Mouse (Mus musculus) limb, embryonic 14.5 days (tissue): ENCODE results near the gene Hsd17b14. TPM values are rescaled to one million over a fixed set of nuclear protein-coding genes. Genes with fewer than 3 reads are reported as not detected.
A peak's percentile ranks its signal among the peaks of the same experiment; 100 is the strongest.

Experiments
- ATAC-seq: fragments of 200-750 bp; cut with Nextera tagmentation; 2 replicates; pipeline ENCODE4 v1.8.0; 2017; ENCODE audit warnings: low read depth, moderate number of reproducible peaks, moderate TSS enrichment; ENCODE audit not compliant: low FRiP score
- DNase-seq: peaks from one replicate; pipeline ENCODE4 v3.0.0-alpha.2; 2015; ENCODE audit warnings: low spot score
- H3K27ac ChIP-seq: fragments of 300-500 bp; sonication (generic); replicated peaks from 2 replicates; pipeline ENCODE4 v1.5.1; 2014; ENCODE audit warnings: low read depth, mild to moderate bottlenecking, low read length, moderate library complexity, mixed read lengths
- H3K27me3 ChIP-seq: fragments of 300-500 bp; sonication (generic); 2 replicates; pipeline ENCODE4 v1.6.1; 2014; ENCODE audit warnings: low read length, mixed read lengths; ENCODE audit not compliant: control insufficient read depth, insufficient read depth
- H3K36me3 ChIP-seq: fragments of 300-500 bp; sonication (generic); 2 replicates; pipeline ENCODE4 v1.6.1; 2014; ENCODE audit warnings: mild to moderate bottlenecking, low read length, moderate library complexity, mixed read lengths; ENCODE audit not compliant: control insufficient read depth, insufficient read depth
- H3K4me1 ChIP-seq: fragments of 300-500 bp; sonication (generic); 2 replicates; pipeline ENCODE4 v1.6.1; 2014; ENCODE audit warnings: antibody characterized with exemption, low read length, mixed read lengths; ENCODE audit not compliant: control insufficient read depth, insufficient read depth
- H3K4me2 ChIP-seq: fragments of 300-500 bp; sonication (generic); replicated peaks from 2 replicates; pipeline ENCODE4 v1.6.1; 2014; ENCODE audit warnings: low read depth, mild to moderate bottlenecking, low read length, moderate library complexity; ENCODE audit not compliant: severe bottlenecking
- H3K4me3 ChIP-seq: fragments of 300-500 bp; sonication (generic); replicated peaks from 2 replicates; pipeline ENCODE4 v1.5.1; 2014; ENCODE audit warnings: low read length
- H3K9ac ChIP-seq: fragments of 300-500 bp; sonication (generic); 2 replicates; pipeline ENCODE4 v1.6.1; 2014; ENCODE audit warnings: mild to moderate bottlenecking, low read depth, low read length, moderate library complexity; ENCODE audit not compliant: severe bottlenecking
- H3K9me3 ChIP-seq: fragments of 300-500 bp; sonication (generic); 2 replicates; pipeline ENCODE4 v1.6.1; 2016; ENCODE audit warnings: low read length; ENCODE audit not compliant: control insufficient read depth
- POLR2A ChIP-seq: fragments of 200-500 bp; IDR thresholded peaks from 2 replicates; pipeline ENCODE4 v1.8.0; 2012; ENCODE audit warnings: inconsistent platforms, mild to moderate bottlenecking, moderate library complexity, borderline replicate concordance; ENCODE audit not compliant: insufficient read depth, insufficient read length; ENCODE audit errors: extremely low read depth
- WGBS: fragments of 180-500 bp; shearing (Covaris S2); extraction: QIAGEN DNeasy Blood & Tissue Kit; methylation state at CpG from one replicate; pipeline ENCODE4 v1.1.7; 2014; 5-methylcytosine and 5-hydroxymethylcytosine counted together
- polyA plus RNA-seq, 2 experiments: library from polyadenylated mRNA; depleted of rRNA in 1 of 2; stranded (reverse) in 1 of 2; unstranded in 1 of 2; fragments of >200 nt; fragmentation: Nextera tagmentation in 1 of 2; extraction: Ambion mirVana in 1 of 2; gene quantifications; 2 replicates each; pipeline versions ENCODE4 v1.2.1 to v1.2.3; 2012 to 2014

Hsd17b14 gene
- polyA plus RNA-seq, 2 experiments: 0.92 to 1.2 TPM

- DNase-seq (no peak), ATAC-seq (no peak)
- Histone ChIP-seq H3K27me3 (no peaks in the 10 kb centered on the region), H3K4me1 (peaks cover 8% of the 10 kb centered on the region; the same call in 1 of the 2 replicates), H3K36me3 (no peaks in the 10 kb centered on the region), H3K4me2 (peak overlapping the region; percentile 29), H3K4me3 (no peak overlapping the region), H3K27ac (no peak overlapping the region), H3K9ac (no peak overlapping the region), H3K9me3 (no peaks in the 10 kb centered on the region)
- 70% methylated on average over 2 of the region's 2 CpGs for WGBS
- no peak for TF ChIP-seq POLR2A
These were observed 24.1 kb upstream of the Hsd17b14 start for GRCm38 (mm10) chr7:45530643-45531042.

GRCm38 (mm10) chr7:45535676-45536075, 19.0 kb upstream of the Hsd17b14 start:
- Histone ChIP-seq H3K27me3 (no peaks in the 10 kb centered on the region), H3K9me3 (no peaks in the 10 kb centered on the region), H3K36me3 (no peaks in the 10 kb centered on the region), H3K4me2 (no peak overlapping the region), H3K4me3 (no peak overlapping the region), H3K4me1 (no peaks in the 10 kb centered on the region; the same call in 1 of the 2 replicates), H3K27ac (no peak overlapping the region), H3K9ac (no peak overlapping the region)
- no peak for DNase-seq
- 69% methylated on average over 1 of the region's 1 CpGs for WGBS
- TF ChIP-seq POLR2A: no peak
- no peak for ATAC-seq

GRCm38 (mm10) chr7:45537602-45538001, 17.1 kb upstream of the Hsd17b14 start:
- no peak for ATAC-seq

GRCm38 (mm10) chr7:45538163-45539041, 16.3 kb upstream of the Hsd17b14 start:
- no peak for TF ChIP-seq POLR2A

More at GRCm38 (mm10) chr7:45537602-45538001, 17.1 kb upstream of the Hsd17b14 start:
- no peak overlapping the region for H3K27ac ChIP-seq
- no peaks in the 10 kb centered on the region for H3K9me3 ChIP-seq
- 80% methylated on average over 10 of the region's 10 CpGs for WGBS
- no peak for TF ChIP-seq POLR2A
- peak overlapping the region; percentile 73 for H3K4me2 ChIP-seq
- peak overlapping the region; percentile 46 for H3K4me3 ChIP-seq
- no peaks in the 10 kb centered on the region; the same call in 1 of the 2 replicates for H3K4me1 ChIP-seq
- peak overlapping the region; percentile 57 for H3K9ac ChIP-seq
- H3K27me3 ChIP-seq: no peaks in the 10 kb centered on the region
- no peak for DNase-seq
- H3K36me3 ChIP-seq: no peaks in the 10 kb centered on the region

GRCm38 (mm10) chr7:45539095-45539494, 15.6 kb upstream of the Hsd17b14 start:
- ATAC-seq (no peak), DNase-seq (no peak)
- no peak overlapping the region for H3K9ac ChIP-seq
- no peaks in the 10 kb centered on the region; the same call in 1 of the 2 replicates for H3K4me1 ChIP-seq
- H3K4me3 ChIP-seq: no peak overlapping the region
- no peaks in the 10 kb centered on the region for H3K9me3 ChIP-seq
- H3K27me3 ChIP-seq: no peaks in the 10 kb centered on the region
- no peaks in the 10 kb centered on the region for H3K36me3 ChIP-seq
- no peak for TF ChIP-seq POLR2A
- H3K4me2 ChIP-seq: peak overlapping the region; percentile 73; the same call in 1 of the 2 replicates
- no peak overlapping the region for H3K27ac ChIP-seq
- 91% methylated on average over 3 of the region's 3 CpGs for WGBS

More at GRCm38 (mm10) chr7:45538163-45539041, 16.3 kb upstream of the Hsd17b14 start:
- H3K4me3 ChIP-seq: peak overlapping the region; percentile 46
- H3K4me1 ChIP-seq: no peaks in the 10 kb centered on the region; the same call in 1 of the 2 replicates
- ATAC-seq (peak; percentile 85), DNase-seq (peak; percentile 79)
- 5% methylated on average over 28 of the region's 29 CpGs for WGBS
- peak overlapping the region; percentile 73 for H3K4me2 ChIP-seq
- H3K27me3 ChIP-seq: no peaks in the 10 kb centered on the region
- H3K9me3 ChIP-seq: no peaks in the 10 kb centered on the region
- peak overlapping the region; percentile 57 for H3K9ac ChIP-seq
- H3K27ac ChIP-seq: 0 out of 2 replicates have a peak overlapping the region, but pooled peaks have one; percentile 5
- H3K36me3 ChIP-seq: no peaks in the 10 kb centered on the region
